Mouse (Mus musculus): ENCODE results near the gene Spen.

DNA sequence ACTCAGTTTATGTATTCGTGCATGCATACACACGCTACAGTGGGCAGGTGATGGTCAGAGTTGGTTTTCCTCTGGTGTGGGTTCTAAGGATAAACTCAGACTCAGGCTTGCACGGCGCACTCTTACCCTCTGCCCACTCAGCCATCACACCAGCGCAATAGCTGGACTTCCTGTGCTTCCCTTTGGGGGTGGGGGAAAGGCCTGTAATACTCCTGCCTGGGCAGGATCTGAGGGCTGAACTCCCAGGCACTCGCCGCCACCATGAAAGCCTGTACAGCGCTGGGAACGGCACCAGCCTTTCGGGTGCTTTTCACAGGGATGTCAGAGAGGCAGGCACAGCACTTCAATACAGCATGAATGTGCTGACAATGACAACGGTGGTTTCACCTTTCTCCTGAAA lies 15.3 kb downstream of the Spen start:
- no peak for TF ChIP-seq CTCF (IDR thresholded peaks at IDR 0.05; ENCODE audit: insufficient read depth, low read length)
- TF ChIP-seq POLR2A (IDR thresholded peaks at IDR 0.05; ENCODE audit: borderline replicate concordance, extremely low read depth, low read depth, low read length), result no peak

Data from lung, adult 2 months (tissue).